Mouse (Mus musculus) CH12.LX (cell line): ENCODE data around the gene Hsdl1. TPM values are rescaled to one million over a fixed set of nuclear protein-coding genes. Genes with fewer than 3 reads are reported as not detected.

Source experiments
- DNase-seq: peaks from one replicate; pipeline ENCODE4 v3.0.0-alpha.2; 2013; ENCODE audit errors: extremely low read depth
- H3K27ac ChIP-seq: 2 replicates; pipeline ENCODE4 v1.5.1; 2012; ENCODE audit warnings: low read depth, mild to moderate bottlenecking, control low read depth, moderate library complexity; ENCODE audit not compliant: insufficient read depth
- H3K27me3 ChIP-seq: replicated peaks from 2 replicates; pipeline ENCODE3; 2012; ENCODE audit warnings: inconsistent platforms
- H3K36me3 ChIP-seq, 2 experiments: replicated peaks in 1 of 2; 2 replicates each; pipeline versions ENCODE3 to v1.6.1; 2012; ENCODE audit warnings: inconsistent platforms in 1 of 2, low read length in 1 of 2, mild to moderate bottlenecking in 1 of 2, mixed read lengths in 1 of 2, moderate library complexity in 1 of 2; ENCODE audit not compliant: control insufficient read depth in 1 of 2, insufficient read depth in 1 of 2
- H3K4me1 ChIP-seq, 2 experiments: 2 replicates each; pipeline ENCODE4 v1.6.1; 2012; ENCODE audit warnings: inconsistent platforms in 1 of 2, moderate library complexity in 1 of 2; ENCODE audit not compliant: insufficient read depth in 2 of 2, control insufficient read depth in 1 of 2
- H3K4me2 ChIP-seq: 2 replicates; pipeline ENCODE4 v1.6.1; 2012; ENCODE audit warnings: low read depth, mild to moderate bottlenecking, control low read depth; ENCODE audit not compliant: poor library complexity, insufficient read depth, severe bottlenecking
- H3K4me3 ChIP-seq, 3 experiments: fragments of 150-350 bp in 1 of 3; sonication (generic) in 1 of 3; replicated peaks in 1 of 3; 2 replicates each; pipeline versions ENCODE3 to v1.5.1; 2011 to 2012; ENCODE audit warnings: low read depth in 2 of 3, low read length in 2 of 3, mild to moderate bottlenecking in 2 of 3, moderate library complexity in 2 of 3, control low read depth in 1 of 3, improper control_type of control experiment in 1 of 3, inconsistent platforms in 1 of 3, mixed read lengths in 1 of 3; ENCODE audit not compliant: poor library complexity in 1 of 3
- H3K79me2 ChIP-seq: replicated peaks from 2 replicates; pipeline ENCODE4 v1.6.1; 2012; ENCODE audit warnings: mild to moderate bottlenecking, moderate library complexity; ENCODE audit not compliant: control insufficient read depth, poor library complexity, insufficient read depth, severe bottlenecking; ENCODE audit errors: extremely low read depth
- H3K9ac ChIP-seq: 2 replicates; pipeline ENCODE4 v1.6.1; 2012; ENCODE audit warnings: low read depth, mild to moderate bottlenecking, control low read depth, moderate library complexity; ENCODE audit not compliant: insufficient read depth
- H3K9me3 ChIP-seq: replicated peaks from 2 replicates; pipeline ENCODE3; 2012; ENCODE audit warnings: low read length, inconsistent platforms, mixed read lengths
- BHLHE40 ChIP-seq: IDR thresholded peaks from 2 replicates; pipeline ENCODE4 v1.6.1; 2011; ENCODE audit warnings: mild to moderate bottlenecking, low read depth, low read length, improper control_type of control experiment
- CHD2 ChIP-seq: IDR thresholded peaks from 2 replicates; pipeline ENCODE4 v1.6.1; 2011; ENCODE audit warnings: low read length, improper control_type of control experiment
- E2F4 ChIP-seq: IDR thresholded peaks from 2 replicates; pipeline ENCODE4 v1.6.1; 2011; ENCODE audit warnings: low read depth, low read length, improper control_type of control experiment; ENCODE audit not compliant: insufficient replicate concordance
- ELF1 ChIP-seq: IDR thresholded peaks from 2 replicates; pipeline ENCODE4 v1.6.1; 2014; ENCODE audit warnings: low read depth, mild to moderate bottlenecking, inconsistent platforms, low read length, improper control_type of control experiment
- EP300 ChIP-seq: IDR thresholded peaks from 2 replicates; pipeline ENCODE4 v1.6.1; 2011; ENCODE audit warnings: low read length, improper control_type of control experiment
- HCFC1 ChIP-seq: IDR thresholded peaks from 2 replicates; pipeline ENCODE4 v1.6.1; 2012; ENCODE audit warnings: low read depth, mild to moderate bottlenecking, inconsistent platforms, low read length, improper control_type of control experiment
- MAFK ChIP-seq: IDR thresholded peaks from 2 replicates; pipeline ENCODE4 v1.6.1; 2011; ENCODE audit warnings: low read length, improper control_type of control experiment; ENCODE audit not compliant: insufficient replicate concordance
- MAX ChIP-seq: IDR thresholded peaks from 2 replicates; pipeline ENCODE4 v1.6.1; 2011; ENCODE audit warnings: low read length, improper control_type of control experiment
- MAZ ChIP-seq: IDR thresholded peaks from 2 replicates; pipeline ENCODE4 v1.6.1; 2012; ENCODE audit warnings: low read depth, mild to moderate bottlenecking, inconsistent platforms, low read length, improper control_type of control experiment, moderate library complexity
- MEF2A ChIP-seq: IDR thresholded peaks from 2 replicates; pipeline ENCODE4 v1.6.1; 2014; ENCODE audit warnings: low read depth, mild to moderate bottlenecking, inconsistent platforms, low read length, improper control_type of control experiment, borderline replicate concordance
- MXI1 ChIP-seq: IDR thresholded peaks from 2 replicates; pipeline ENCODE4 v1.6.1; 2011; ENCODE audit warnings: mild to moderate bottlenecking, low read depth, low read length, improper control_type of control experiment
- MYC ChIP-seq: IDR thresholded peaks from 2 replicates; pipeline ENCODE4 v1.6.1; 2011; ENCODE audit warnings: low read depth, mild to moderate bottlenecking, improper control_type of control experiment, low read length
- NELFE ChIP-seq: IDR thresholded peaks from 2 replicates; pipeline ENCODE4 v1.6.1; 2011; ENCODE audit warnings: low read depth, low read length, improper control_type of control experiment
- POLR2A ChIP-seq: IDR thresholded peaks from 2 replicates; pipeline ENCODE4 v1.6.1; 2011; ENCODE audit warnings: low read depth, mild to moderate bottlenecking, improper control_type of control experiment, low read length
- RAD21 ChIP-seq: IDR thresholded peaks from 2 replicates; pipeline ENCODE4 v1.6.1; 2011; ENCODE audit warnings: low read depth, mild to moderate bottlenecking, low read length, improper control_type of control experiment, moderate library complexity
- RCOR1 ChIP-seq: conservative IDR thresholded peaks from 2 replicates; pipeline ENCODE4 v1.6.1; 2012; ENCODE audit warnings: low read depth, mild to moderate bottlenecking, inconsistent platforms, low read length, improper control_type of control experiment
- SIN3A ChIP-seq: IDR thresholded peaks from 2 replicates; pipeline ENCODE4 v1.6.1; 2012; ENCODE audit warnings: low read length, improper control_type of control experiment, inconsistent platforms
- TBP ChIP-seq: conservative IDR thresholded peaks from 2 replicates; pipeline ENCODE4 v1.6.1; 2011; ENCODE audit warnings: low read depth, low read length, improper control_type of control experiment
- UBTF ChIP-seq: IDR thresholded peaks from 2 replicates; pipeline ENCODE4 v1.6.1; 2012; ENCODE audit warnings: low read depth, mild to moderate bottlenecking, inconsistent platforms, low read length, improper control_type of control experiment, moderate library complexity
- USF1 ChIP-seq: IDR thresholded peaks from 2 replicates; pipeline ENCODE4 v1.6.1; 2014; ENCODE audit warnings: low read depth, mild to moderate bottlenecking, inconsistent platforms, low read length, improper control_type of control experiment
- USF2 ChIP-seq: conservative IDR thresholded peaks from 2 replicates; pipeline ENCODE4 v1.6.1; 2011; ENCODE audit warnings: low read depth, low read length, improper control_type of control experiment
- ZKSCAN1 ChIP-seq: IDR thresholded peaks from 2 replicates; pipeline ENCODE4 v1.6.1; 2012; ENCODE audit warnings: low read depth, inconsistent platforms, low read length, improper control_type of control experiment, borderline replicate concordance
- ZMIZ1 ChIP-seq: IDR thresholded peaks from 2 replicates; pipeline ENCODE4 v1.6.1; 2012; ENCODE audit warnings: low read depth, mild to moderate bottlenecking, inconsistent platforms, low read length, improper control_type of control experiment
- dilution Hi-C: fragments of 300-500 bp; cut with MboI; formaldehyde crosslinking; loops from 2 replicates; pipeline ENCODE4 v1.14.3; 2020; ENCODE audit warnings: low sequenced_read_pairs; ENCODE audit not compliant: extremely low pct_unique_long_range_greater_than_20kb, extremely low pct_ligation_motif_present
- in situ Hi-C: fragments of 300-500 bp; cut with MboI; formaldehyde crosslinking; loops from 3 replicates; pipeline ENCODE4 v1.14.3; 2019; ENCODE audit warnings: low sequenced_read_pairs, low pct_ligation_motif_present, low pct_unique_long_range_greater_than_20kb, mixed read lengths
- polyA plus RNA-seq: library from polyadenylated mRNA; unstranded; fragments of >175 nt; gene quantifications from 2 replicates; pipeline ENCODE4 v1.2.1, GENCODE M21; 2012; ENCODE audit warnings: low read depth; ENCODE audit not compliant: insufficient read length
- total RNA-seq, 2 experiments: library from RNA; depleted of rRNA; stranded (reverse); fragments of 300-350 nt in 1 of 2; fragments of >200 nt in 1 of 2; gene quantifications; 2 replicates each; pipeline ENCODE4 v1.2.3; 2012 to 2014

The Hsdl1 gene
- total and polyA plus RNA-seq, 3 experiments: 5.7 to 13.6 (median 8.2) TPM

GRCm38 (mm10) chr8:119571135-119571534 is 3.8 kb downstream of the Hsdl1 start:
- no peak overlapping the region for H3K4me2 ChIP-seq
- H3K4me3 ChIP-seq: no peak overlapping the region
- no peak overlapping the region for H3K9ac ChIP-seq
- H3K4me1 ChIP-seq: peaks cover 3 to 26% of the 10 kb centered on the region in 2 experiments; a peak in 3 of 4 replicates
- no peak for DNase-seq
- H3K9me3 ChIP-seq: no peaks in the 10 kb centered on the region
- H3K27ac ChIP-seq: no peak overlapping the region
- dilution Hi-C loops: no loop called here
- H3K36me3 ChIP-seq: peaks cover 2 to 14% of the 10 kb centered on the region in 2 experiments
- peaks cover 23% of the 10 kb centered on the region for H3K27me3 ChIP-seq
- TF ChIP-seq USF1 (no peak), ZMIZ1 (no peak), RCOR1 (no peak), NELFE (no peak), TBP (no peak), MAZ (no peak), EP300 (no peak), RAD21 (no peak), ZKSCAN1 (no peak), HCFC1 (no peak), SIN3A (no peak), E2F4 (no peak), MXI1 (no peak), POLR2A (no peak), MEF2A (no peak), UBTF (no peak), BHLHE40 (no peak), MAFK (no peak), MAX (no peak), ELF1 (no peak)
- TF ChIP-seq, all 38 proteins: peak for 0
- in situ Hi-C loops: no loop called here
- H3K79me2 ChIP-seq: no peaks in the 10 kb centered on the region

GRCm38 (mm10) chr8:119569881-119570280 is 5.1 kb downstream of the Hsdl1 start:
- DNase-seq: no peak
- H3K27me3 ChIP-seq: peaks cover 13% of the 10 kb centered on the region
- peaks cover 3 to 22% of the 10 kb centered on the region in 2 experiments; a peak in 3 of 4 replicates for H3K4me1 ChIP-seq
- TF ChIP-seq NELFE: no peak
- no peak for TF ChIP-seq CHD2
- no peak for TF ChIP-seq MEF2A
- no peak for TF ChIP-seq ELF1
- TF ChIP-seq MYC: no peak
- TF ChIP-seq USF2: no peak
- dilution Hi-C loops (no loop called here), in situ Hi-C loops (no loop called here)
- no peak overlapping the region for H3K9ac ChIP-seq
- peaks cover 10 to 26% of the 10 kb centered on the region in 2 experiments for H3K36me3 ChIP-seq
- no peaks in the 10 kb centered on the region for H3K79me2 ChIP-seq
- no peak overlapping the region for H3K27ac ChIP-seq
- no peak overlapping the region for H3K4me3 ChIP-seq
- no peak overlapping the region for H3K4me2 ChIP-seq
- H3K9me3 ChIP-seq: no peaks in the 10 kb centered on the region
